Mouse (Mus musculus) cerebellum, adult 11 months (tissue): ENCODE measurements around the gene Ccdc93.

Experiments
- DNase-seq: peaks from one replicate; pipeline ENCODE4 v3.0.0; 2022

Gene Ccdc93

GRCm38 (mm10) chr1:121527600-121528398 lies 97.0 kb downstream of the Ccdc93 start:
- no peak for DNase-seq

- no peak for DNase-seq
Observed at GRCm38 (mm10) chr1:121528399-121528720, 97.5 kb downstream of the Ccdc93 start, which contains the start of gene Htr5b. Gene Htr5b, minus strand, starts transcription at chr1:121528465.

- DNase-seq, result no peak
Observed at GRCm38 (mm10) chr1:121529286-121529685, 98.4 kb downstream of the Ccdc93 start.

- no peak for DNase-seq
Observed at GRCm38 (mm10) chr1:121531439-121531838, 100.6 kb downstream of the Ccdc93 start.

GRCm38 (mm10) chr1:121540361-121540760 lies 109.5 kb downstream of the Ccdc93 start:
- DNase-seq, result no peak

GRCm38 (mm10) chr1:121546844-121547243 lies 116.0 kb downstream of the Ccdc93 start:
- no peak for DNase-seq

GRCm38 (mm10) chr1:121548667-121549066 lies 117.8 kb downstream of the Ccdc93 start:
- DNase-seq, result no peak

GRCm38 (mm10) chr1:121549456-121549855 lies 118.6 kb downstream of the Ccdc93 start:
- DNase-seq, result no peak

GRCm38 (mm10) chr1:121550801-121551456 lies 120.1 kb downstream of the Ccdc93 start:
- DNase-seq, result no peak

GRCm38 (mm10) chr1:121551457-121551835 lies 120.6 kb downstream of the Ccdc93 start:
- no peak for DNase-seq
